Mouse (Mus musculus): ENCODE data around the gene Mphosph9. TPM values are rescaled to one million over a fixed set of nuclear protein-coding genes. Genes with fewer than 3 reads are reported as not detected.

Gene Mphosph9
- 3.4 and 4.7 TPM in 2 replicates for polyA plus RNA-seq (2012; rRNA removed)

GRCm38 (mm10) chr5:124327510-124328364 lies at the start of gene Mphosph9, which contains the start of gene 2810006K23Rik:
Mphosph9 (minus strand) TSS chr5:124327972.
2810006K23Rik (plus strand) TSS chr5:124328089.

GRCm38 (mm10) chr5:124362982-124363381 lies 35.2 kb upstream of the Mphosph9 start, which contains the start of gene Cdk2ap1:
Cdk2ap1 (minus strand) TSS chr5:124363082.

GRCm38 (mm10) chr5:124249614-124250591 lies 77.9 kb downstream of the Mphosph9 start, which contains the start of gene Pitpnm2:
Pitpnm2 (minus strand) TSS chr5:124249760.

Other genes starting within 250 kb of the Mphosph9 start
- gene Abcb9, start 232.2 kb downstream of the Mphosph9 start, polyA plus RNA-seq (2012; rRNA removed) = 5.8 and 5.9 TPM in 2 replicates
- gene Ogfod2, start 215.7 kb downstream of the Mphosph9 start, polyA plus RNA-seq (2012; rRNA removed) = 92.5 and 103 TPM in 2 replicates
- gene Arl6ip4, start 211.9 kb downstream of the Mphosph9 start, polyA plus RNA-seq (2012; rRNA removed) = 34.2 and 35.1 TPM in 2 replicates
- 155 and 173 TPM in 2 replicates for gene Pitpnm2, start 78.2 kb downstream of the Mphosph9 start, polyA plus RNA-seq (2012; rRNA removed)
- 6.8 and 7.9 TPM in 2 replicates for gene 2810006K23Rik, start 117 bp upstream of the Mphosph9 start, polyA plus RNA-seq (2012; rRNA removed)
- gene Cdk2ap1, start 35.1 kb upstream of the Mphosph9 start, polyA plus RNA-seq (2012; rRNA removed) = 141 and 143 TPM in 2 replicates
- gene Sbno1, start 98.0 kb upstream of the Mphosph9 start, polyA plus RNA-seq (2012; rRNA removed) = 8.6 and 14.1 TPM in 2 replicates
- gene Kmt5a, start 112.0 kb upstream of the Mphosph9 start, polyA plus RNA-seq (2012; rRNA removed) = 58.8 and 69.4 TPM in 2 replicates
- 55.1 and 55.9 TPM in 2 replicates for gene Rilpl2, start 150.4 kb upstream of the Mphosph9 start, polyA plus RNA-seq (2012; rRNA removed)
- 2.9 and 3.3 TPM in 2 replicates for gene Snrnp35, start 155.2 kb upstream of the Mphosph9 start, polyA plus RNA-seq (2012; rRNA removed)
- gene Rilpl1, start 203.4 kb upstream of the Mphosph9 start, polyA plus RNA-seq (2012; rRNA removed) = 16.2 and 19.2 TPM in 2 replicates
- gene Tmed2, start 212.7 kb upstream of the Mphosph9 start, polyA plus RNA-seq (2012; rRNA removed) = 271 and 449 TPM in 2 replicates
- gene Ddx55, start 224.9 kb upstream of the Mphosph9 start, polyA plus RNA-seq (2012; rRNA removed) = 13.2 and 17.8 TPM in 2 replicates

All from ovary, adult 2 months (tissue).